Mouse (Mus musculus): ENCODE results near the gene Itsn1. TPM values are rescaled to one million over a fixed set of nuclear protein-coding genes. Genes with fewer than 3 reads are reported as not detected.

The Itsn1 gene
- total RNA-seq, 2 experiments from 2014 or later: 160 to 176 TPM

DNA sequence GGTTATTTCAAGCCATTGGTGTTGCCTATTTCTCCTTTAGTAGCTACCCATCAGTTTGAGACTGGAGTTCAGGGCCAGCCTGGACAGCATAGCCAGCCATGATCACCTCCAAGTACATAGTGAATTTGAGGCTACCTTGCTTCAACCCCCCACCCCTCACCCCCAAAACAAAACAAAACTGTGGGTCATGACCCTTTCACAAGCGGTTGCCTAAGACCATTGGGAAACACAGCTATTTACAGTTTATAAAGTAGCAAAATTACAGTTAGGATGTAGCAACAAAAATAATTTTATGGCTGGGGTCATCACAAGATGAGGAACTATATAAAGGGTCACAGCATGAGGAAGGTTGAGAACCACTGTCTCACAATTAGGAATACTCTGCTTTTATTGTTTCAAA is 104.9 kb downstream of the Itsn1 start:
- DNase-seq (ENCODE audit: low spot score in 2 of 2): no peak
- Histone ChIP-seq H3K4me3 (no peak overlapping the region), H3K27ac (no peak overlapping the region)
- TF ChIP-seq CTCF (conservative IDR thresholded peaks at IDR 0.05): no peak

DNA sequence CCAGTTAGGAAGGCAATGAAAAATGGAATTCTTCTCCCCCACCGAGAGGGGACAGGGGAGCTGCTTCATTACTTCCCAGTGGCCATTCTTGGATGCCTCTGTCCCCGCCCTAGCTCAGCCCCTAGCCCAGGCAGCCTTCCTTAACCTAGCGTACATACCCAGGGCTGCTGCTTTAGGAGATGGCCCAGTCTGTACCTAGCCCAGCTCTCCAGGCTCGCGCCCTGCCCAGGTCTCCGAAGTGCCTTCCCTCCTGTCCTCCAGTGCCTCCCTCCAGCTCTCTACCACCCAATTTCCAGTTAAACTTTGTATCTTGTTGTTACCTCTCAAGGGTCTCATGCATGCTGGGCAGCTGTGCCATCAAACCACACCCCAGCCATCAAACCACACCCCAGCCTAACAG is 106.7 kb downstream of the Itsn1 start:
- Histone ChIP-seq H3K4me3 (no peak overlapping the region), H3K27ac (peak overlapping the region; percentile 32)
- no peak for DNase-seq (ENCODE audit: low spot score in 2 of 2)
- no peak for TF ChIP-seq CTCF (conservative IDR thresholded peaks at IDR 0.05)

DNA sequence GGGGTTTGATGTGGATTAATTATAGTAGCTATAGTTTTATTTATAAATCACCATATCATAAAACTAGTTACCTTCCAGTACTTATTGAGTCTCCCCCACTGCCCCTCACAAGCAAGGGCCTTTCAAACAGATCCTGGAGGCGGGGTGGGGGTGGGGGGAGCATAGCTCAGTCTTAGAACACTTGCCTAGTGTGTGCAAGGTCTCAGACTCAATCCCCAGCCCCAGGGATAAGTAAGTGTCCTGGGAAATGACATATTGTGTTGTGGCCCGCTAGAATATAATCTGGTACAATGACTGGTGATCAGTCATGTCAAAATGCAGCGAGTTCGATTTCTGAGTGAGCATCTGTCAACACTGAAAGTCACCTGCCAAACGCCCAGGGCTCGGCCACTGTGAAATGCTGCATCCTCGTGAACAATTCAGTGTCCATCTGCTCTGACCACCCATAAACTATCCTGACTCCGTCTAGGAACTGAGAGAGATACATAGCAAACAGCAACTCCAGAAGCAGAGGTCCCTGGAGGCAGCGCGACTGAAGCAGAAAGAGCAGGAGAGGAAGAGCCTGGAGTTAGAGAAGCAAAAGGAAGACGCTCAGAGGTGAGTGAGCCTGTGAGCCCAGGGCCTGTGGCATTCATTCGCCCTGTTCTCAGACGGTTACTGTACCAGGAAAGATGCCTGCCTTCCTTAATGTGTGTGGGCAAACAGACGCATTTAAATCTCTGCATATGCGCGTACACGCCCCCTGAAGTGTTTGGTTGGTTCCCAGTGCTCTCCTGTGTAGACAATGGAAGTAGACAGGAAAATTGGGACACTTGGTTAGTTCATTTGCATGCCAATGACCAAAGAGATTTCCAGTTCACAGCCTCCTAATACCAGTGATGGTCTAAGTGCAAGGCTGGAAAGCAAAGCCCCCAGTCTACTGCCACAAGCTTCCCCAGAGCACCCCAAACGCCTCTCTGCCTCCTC is 107.8 kb downstream of the Itsn1 start:
- no peak for TF ChIP-seq CTCF (conservative IDR thresholded peaks at IDR 0.05)
- Histone ChIP-seq H3K27ac (peak overlapping the region; percentile 85), H3K4me3 (no peak overlapping the region)
- peak in 1 of 2 experiments; percentile 36 for DNase-seq (ENCODE audit: low spot score in 2 of 2)

DNA sequence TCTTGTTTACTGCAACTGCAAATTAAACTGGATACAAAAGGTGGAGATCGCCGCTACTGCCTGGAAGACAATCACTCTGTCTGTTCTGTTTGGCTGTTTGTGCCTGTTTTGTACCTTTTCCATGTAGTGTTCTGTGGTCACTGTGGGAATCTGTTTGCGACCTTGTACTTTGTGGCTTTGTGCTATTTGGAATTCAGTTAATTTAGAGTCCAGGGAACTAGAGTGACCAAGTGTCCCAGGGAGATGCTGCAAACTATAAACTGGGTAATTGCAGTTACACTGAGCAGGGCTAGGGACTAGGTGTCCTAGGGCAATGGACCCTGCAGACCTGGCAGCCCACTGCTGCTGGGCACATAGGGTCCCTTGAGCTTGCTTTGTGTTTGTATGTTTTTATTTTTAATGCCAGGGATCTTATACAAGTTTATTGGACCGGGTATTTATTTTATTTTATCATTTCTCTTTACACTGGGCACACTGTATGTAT is 108.5 kb downstream of the Itsn1 start:
- H3K27ac ChIP-seq: peak overlapping the region; percentile 85
- no peak for DNase-seq (ENCODE audit: low spot score in 2 of 2)
- TF ChIP-seq CTCF (conservative IDR thresholded peaks at IDR 0.05): no peak

DNA sequence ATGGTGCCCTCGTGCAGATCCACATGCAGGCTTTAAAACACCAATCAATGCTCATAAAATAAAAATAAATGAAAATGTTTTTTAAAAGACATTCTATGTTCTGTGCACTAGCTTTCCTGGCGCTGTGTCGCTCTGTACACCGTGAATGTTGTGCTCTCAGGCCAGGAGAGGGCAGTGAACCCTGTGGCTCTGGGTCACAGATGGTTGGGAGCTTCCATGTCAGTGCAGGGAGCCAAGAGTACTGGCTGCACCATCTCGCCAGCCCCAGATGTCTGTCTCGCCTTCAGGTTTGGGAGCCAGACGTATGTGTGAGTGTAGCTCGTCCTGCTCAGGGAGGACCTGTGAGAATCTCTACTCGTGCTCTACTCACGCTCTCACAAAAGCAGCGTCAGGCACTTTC is 109.7 kb downstream of the Itsn1 start:
- DNase-seq (ENCODE audit: low spot score in 2 of 2): no peak
- no peak overlapping the region for H3K4me3 ChIP-seq
- no peak for TF ChIP-seq CTCF (conservative IDR thresholded peaks at IDR 0.05)
- peak overlapping the region; percentile 85 for H3K27ac ChIP-seq

More for the DNA sequence above, 108.5 kb downstream of the Itsn1 start:
- H3K4me3 ChIP-seq: no peak overlapping the region

GRCm38 (mm10) chr16:91839462-91839861 is 110.4 kb downstream of the Itsn1 start:
- no peak overlapping the region for H3K27ac ChIP-seq
- no peak overlapping the region for H3K4me3 ChIP-seq
- DNase-seq (ENCODE audit: low spot score in 2 of 2): no peak
- no peak for TF ChIP-seq CTCF (conservative IDR thresholded peaks at IDR 0.05)

GRCm38 (mm10) chr16:91841026-91841630 is 112.0 kb downstream of the Itsn1 start:
- Histone ChIP-seq H3K27ac (peak overlapping the region; percentile 46; the same call in 1 of the 2 replicates), H3K4me3 (no peak overlapping the region)
- DNase-seq (ENCODE audit: low spot score in 2 of 2): no peak
- no peak for TF ChIP-seq CTCF (conservative IDR thresholded peaks at IDR 0.05)

- H3K4me3 ChIP-seq: no peak overlapping the region
- no peak for TF ChIP-seq CTCF (conservative IDR thresholded peaks at IDR 0.05)
- peak overlapping the region; percentile 18; the same call in 1 of the 2 replicates for H3K27ac ChIP-seq
- no peak for DNase-seq (ENCODE audit: low spot score in 2 of 2)
Observed at GRCm38 (mm10) chr16:91846089-91846741, 117.1 kb downstream of the Itsn1 start.

DNA sequence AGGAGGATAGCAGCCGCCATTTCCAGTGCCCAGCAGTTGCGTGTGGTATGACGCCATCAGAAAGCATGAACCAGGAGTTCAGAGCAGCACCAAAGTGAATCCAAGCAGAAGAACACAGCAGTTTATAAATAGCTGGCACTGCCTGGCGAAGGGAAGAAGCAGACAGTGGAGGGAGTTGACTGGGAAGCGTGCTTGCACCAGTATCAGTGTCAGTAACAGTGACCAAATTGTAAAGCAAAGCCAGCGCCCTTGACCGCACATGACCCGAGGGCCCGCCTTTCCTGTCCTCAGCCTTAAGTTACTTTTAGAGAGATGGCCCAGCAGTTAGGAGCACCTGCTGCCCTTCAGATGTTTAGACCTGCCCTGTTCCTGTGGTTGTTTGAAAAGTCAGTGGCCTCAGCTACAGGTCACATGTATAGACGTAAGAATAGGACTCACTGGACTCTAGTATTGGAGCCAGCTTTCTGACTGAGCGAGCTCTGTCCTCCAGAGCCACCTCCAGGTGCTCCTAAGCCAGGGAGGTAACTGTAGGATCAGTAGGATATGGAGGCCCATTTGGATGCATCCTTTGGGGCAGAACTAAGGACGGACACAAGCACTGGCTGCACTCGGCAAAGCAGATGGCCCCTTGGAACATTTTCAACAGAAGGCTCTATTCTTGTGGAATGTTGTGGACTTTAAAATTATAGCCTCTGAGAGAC is 118.6 kb downstream of the Itsn1 start:
- H3K27ac ChIP-seq: peak overlapping the region; percentile 5; the same call in 1 of the 2 replicates
- H3K4me3 ChIP-seq: no peak overlapping the region
- TF ChIP-seq CTCF (conservative IDR thresholded peaks at IDR 0.05): no peak
- no peak for DNase-seq (ENCODE audit: low spot score in 2 of 2)

GRCm38 (mm10) chr16:91848505-91848904 is 119.4 kb downstream of the Itsn1 start:
- no peak for TF ChIP-seq CTCF (conservative IDR thresholded peaks at IDR 0.05)
- Histone ChIP-seq H3K4me3 (no peak overlapping the region), H3K27ac (peak overlapping the region; percentile 5; the same call in 1 of the 2 replicates)
- no peak for DNase-seq (ENCODE audit: low spot score in 2 of 2)

DNA sequence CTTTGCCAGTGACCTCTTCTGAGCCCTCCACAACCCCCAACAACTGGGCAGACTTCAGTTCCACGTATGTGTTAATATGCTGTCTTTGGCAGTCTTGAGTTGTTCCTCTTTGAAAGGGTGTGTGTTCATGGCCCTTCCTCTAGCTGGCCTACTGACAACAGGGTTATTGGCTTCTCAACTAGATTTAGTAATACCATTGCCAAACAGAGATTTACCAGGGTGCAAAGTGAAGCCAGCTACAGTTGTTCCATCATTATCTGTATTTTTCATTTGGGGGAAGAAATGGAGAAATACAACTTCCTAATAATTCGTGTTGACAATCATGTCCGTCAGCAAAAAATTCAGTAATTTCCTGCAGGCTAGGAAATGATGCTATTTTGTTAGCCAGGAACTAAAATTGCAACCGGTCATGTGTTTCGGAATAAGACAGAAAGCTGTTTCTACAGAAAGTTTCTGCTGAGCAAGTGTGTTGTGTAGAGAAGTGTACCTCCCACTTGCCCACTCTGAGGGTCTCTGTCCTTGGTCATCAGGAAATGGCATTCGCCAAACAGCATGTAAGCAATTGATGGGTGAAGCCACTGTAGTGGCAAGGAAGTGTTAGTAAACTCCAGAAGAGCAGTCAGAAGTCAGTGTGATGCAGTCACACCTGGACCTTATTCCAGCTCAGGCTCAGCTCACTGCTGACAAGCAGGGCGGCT is 120.0 kb downstream of the Itsn1 start:
- Histone ChIP-seq H3K4me3 (no peak overlapping the region), H3K27ac (peak overlapping the region; percentile 5; the same call in 1 of the 2 replicates)
- no peak for DNase-seq (ENCODE audit: low spot score in 2 of 2)
- no peak for TF ChIP-seq CTCF (conservative IDR thresholded peaks at IDR 0.05)

GRCm38 (mm10) chr16:91850175-91850574 is 121.1 kb downstream of the Itsn1 start:
- Histone ChIP-seq H3K4me3 (no peak overlapping the region), H3K27ac (no peak overlapping the region)
- DNase-seq (ENCODE audit: low spot score in 2 of 2): no peak
- no peak for TF ChIP-seq CTCF (conservative IDR thresholded peaks at IDR 0.05)
